Mouse (Mus musculus) forebrain, embryonic 11.5 days (tissue): ENCODE results near the gene Sfpq. TPM values are rescaled to one million over a fixed set of nuclear protein-coding genes. Genes with fewer than 3 reads are reported as not detected.

Source experiments
- ATAC-seq: fragments of 200-750 bp; cut with Nextera tagmentation; replicated peaks from 2 replicates; pipeline ENCODE4 v1.8.0; 2017; ENCODE audit warnings: moderate TSS enrichment; ENCODE audit not compliant: low FRiP score
- DNase-seq: peaks from one replicate; pipeline ENCODE4 v3.0.0-alpha.2; 2017; ENCODE audit warnings: low spot score
- H3K27ac ChIP-seq: fragments of 300-500 bp; sonication (generic); 2 replicates; pipeline ENCODE4 v1.5.1; 2014; ENCODE audit warnings: low read depth, low read length
- H3K27me3 ChIP-seq: fragments of 300-500 bp; sonication (generic); 2 replicates; pipeline ENCODE4 v1.6.1; 2014; ENCODE audit warnings: mild to moderate bottlenecking, low read length, mixed read lengths; ENCODE audit not compliant: control insufficient read depth, insufficient read depth
- H3K36me3 ChIP-seq: fragments of 300-500 bp; sonication (generic); 2 replicates; pipeline ENCODE4 v1.6.1; 2014; ENCODE audit warnings: mild to moderate bottlenecking, low read length, moderate library complexity, mixed read lengths; ENCODE audit not compliant: control insufficient read depth, insufficient read depth
- H3K4me1 ChIP-seq: fragments of 300-500 bp; sonication (generic); replicated peaks from 2 replicates; pipeline ENCODE4 v1.6.1; 2014; ENCODE audit warnings: low read length, mixed read lengths; ENCODE audit not compliant: control insufficient read depth, insufficient read depth
- H3K4me2 ChIP-seq: fragments of 300-500 bp; sonication (generic); 2 replicates; pipeline ENCODE4 v1.6.1; 2014; ENCODE audit warnings: low read depth, mild to moderate bottlenecking, low read length, moderate library complexity, mixed read lengths; ENCODE audit not compliant: severe bottlenecking
- H3K4me3 ChIP-seq: fragments of 300-500 bp; sonication (generic); 2 replicates; pipeline ENCODE4 v1.5.1; 2014; ENCODE audit warnings: low read depth, low read length
- H3K9ac ChIP-seq: fragments of 300-500 bp; sonication (generic); 2 replicates; pipeline ENCODE4 v1.6.1; 2014; ENCODE audit warnings: low read length
- H3K9me3 ChIP-seq: fragments of 300-500 bp; sonication (generic); 2 replicates; pipeline ENCODE4 v1.6.1; 2016; ENCODE audit warnings: low read length, mixed read lengths; ENCODE audit not compliant: control insufficient read depth
- WGBS: fragments of 180-500 bp; shearing (Covaris S2); extraction: QIAGEN DNeasy Blood & Tissue Kit; methylation state at CpG from one replicate; pipeline ENCODE4 v1.1.7; 2014; 5-methylcytosine and 5-hydroxymethylcytosine counted together
- polyA plus RNA-seq: library from polyadenylated mRNA; unstranded; fragments of >200 nt; fragmentation: Nextera tagmentation; extraction: Ambion mirVana; gene quantifications from 2 replicates; pipeline ENCODE4 v1.2.1, GENCODE M21; 2014

Gene Sfpq
- polyA plus RNA-seq, 1 experiment from 2014 or later: 170 TPM

DNA sequence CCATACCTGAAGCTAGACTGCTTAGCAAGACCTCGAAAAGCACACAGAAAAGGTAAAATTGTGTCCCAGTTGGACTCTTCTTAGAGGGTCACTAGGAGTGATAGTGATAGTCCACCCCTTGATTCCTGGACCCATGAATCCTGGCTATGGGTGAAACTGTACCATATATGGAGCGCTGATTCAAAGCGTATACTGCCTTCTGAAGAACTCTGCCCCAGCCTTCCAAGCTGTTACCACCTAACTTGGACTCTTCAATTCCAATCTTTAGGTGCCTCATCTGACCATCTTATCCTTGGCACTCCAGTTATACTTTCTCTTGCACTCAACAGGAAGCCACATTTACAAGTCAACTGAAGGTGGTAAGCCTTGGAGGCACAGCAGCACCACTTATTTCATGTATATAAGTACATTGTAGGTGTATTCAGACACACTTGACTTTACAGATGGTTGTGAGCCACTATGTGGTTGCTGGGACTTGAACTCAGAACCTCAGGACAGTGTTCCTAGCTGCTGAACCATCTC lies 17.8 kb downstream of the Sfpq start:
- H3K36me3 ChIP-seq: peaks cover 19% of the 10 kb centered on the region

GRCm38 (mm10) chr4:127039871-127040483 lies 18.9 kb downstream of the Sfpq start:
- Histone ChIP-seq H3K27ac (no peak overlapping the region), H3K27me3 (no peaks in the 10 kb centered on the region), H3K36me3 (peaks cover 16% of the 10 kb centered on the region), H3K4me1 (no peaks in the 10 kb centered on the region), H3K9ac (no peak overlapping the region), H3K4me2 (no peak overlapping the region), H3K4me3 (no peak overlapping the region), H3K9me3 (no peaks in the 10 kb centered on the region)
- DNase-seq: no peak
- WGBS: 85% methylated on average over 3 of the region's 3 CpGs
- ATAC-seq: no peak; the same call in 1 of the 2 replicates

More for the DNA sequence above, 17.8 kb downstream of the Sfpq start:
- no peaks in the 10 kb centered on the region for H3K9me3 ChIP-seq
- H3K4me2 ChIP-seq: no peak overlapping the region
- H3K9ac ChIP-seq: no peak overlapping the region
- no peaks in the 10 kb centered on the region for H3K4me1 ChIP-seq
- no peak overlapping the region for H3K4me3 ChIP-seq
- WGBS: 90% methylated on average over 3 of the region's 3 CpGs
- H3K27ac ChIP-seq: no peak overlapping the region
- ATAC-seq (no peak), DNase-seq (no peak)
- no peaks in the 10 kb centered on the region for H3K27me3 ChIP-seq

DNA sequence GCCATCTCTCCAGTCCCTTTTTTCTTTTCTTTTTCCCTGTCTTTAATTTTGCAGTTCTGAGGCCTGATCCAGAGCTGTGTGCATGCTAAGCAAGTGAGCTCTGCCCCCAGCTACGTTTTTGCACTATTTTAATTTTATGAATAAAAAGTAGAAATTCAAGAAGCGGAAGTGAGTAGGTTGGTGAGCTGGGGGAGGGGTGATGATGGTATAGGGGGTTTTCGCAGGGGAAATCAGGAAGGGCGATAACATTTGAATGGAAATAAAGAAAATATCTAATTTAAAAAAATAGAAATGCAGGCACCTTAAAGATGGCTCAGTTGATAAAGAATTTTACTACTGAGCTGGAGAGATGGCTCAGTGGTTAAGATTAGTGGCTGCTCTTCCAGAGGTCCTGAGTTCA lies 22.4 kb downstream of the Sfpq start:
- H3K4me1 ChIP-seq: no peaks in the 10 kb centered on the region
- ATAC-seq (no peak), DNase-seq (no peak)
- no peaks in the 10 kb centered on the region for H3K27me3 ChIP-seq
- H3K36me3 ChIP-seq: no peaks in the 10 kb centered on the region; the same call in 1 of the 2 replicates
- no peaks in the 10 kb centered on the region for H3K9me3 ChIP-seq
- WGBS: 94% methylated on average over 4 of the region's 4 CpGs
- no peak overlapping the region for H3K9ac ChIP-seq
- H3K27ac ChIP-seq: no peak overlapping the region
- no peak overlapping the region for H3K4me2 ChIP-seq
- no peak overlapping the region for H3K4me3 ChIP-seq

DNA sequence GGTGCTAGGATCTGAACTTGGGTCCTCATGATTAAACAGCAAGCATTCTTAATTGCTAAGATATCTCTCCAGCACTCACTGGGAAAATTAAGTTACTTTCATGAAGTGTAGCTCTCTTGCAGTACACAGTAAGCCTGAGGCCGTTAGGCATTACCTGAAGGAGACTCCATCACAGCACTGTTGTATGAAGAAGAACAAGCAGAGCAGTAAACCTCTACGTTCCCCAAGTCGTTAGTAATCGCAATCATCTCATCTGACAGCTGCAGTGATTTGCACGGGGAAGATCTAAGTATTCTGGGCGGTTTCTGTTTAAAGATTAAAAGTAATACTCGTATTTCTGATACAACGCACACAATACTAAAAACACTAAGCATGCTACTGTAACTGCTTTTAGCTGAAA lies 30.0 kb downstream of the Sfpq start:
- Histone ChIP-seq H3K27me3 (no peaks in the 10 kb centered on the region), H3K4me2 (no peak overlapping the region), H3K27ac (no peak overlapping the region), H3K36me3 (peaks cover 11% of the 10 kb centered on the region; the same call in 1 of the 2 replicates), H3K9me3 (no peaks in the 10 kb centered on the region), H3K9ac (no peak overlapping the region), H3K4me3 (no peak overlapping the region), H3K4me1 (no peaks in the 10 kb centered on the region)
- DNase-seq (no peak), ATAC-seq (no peak)
- 91% methylated on average over 8 of the region's 8 CpGs for WGBS

DNA sequence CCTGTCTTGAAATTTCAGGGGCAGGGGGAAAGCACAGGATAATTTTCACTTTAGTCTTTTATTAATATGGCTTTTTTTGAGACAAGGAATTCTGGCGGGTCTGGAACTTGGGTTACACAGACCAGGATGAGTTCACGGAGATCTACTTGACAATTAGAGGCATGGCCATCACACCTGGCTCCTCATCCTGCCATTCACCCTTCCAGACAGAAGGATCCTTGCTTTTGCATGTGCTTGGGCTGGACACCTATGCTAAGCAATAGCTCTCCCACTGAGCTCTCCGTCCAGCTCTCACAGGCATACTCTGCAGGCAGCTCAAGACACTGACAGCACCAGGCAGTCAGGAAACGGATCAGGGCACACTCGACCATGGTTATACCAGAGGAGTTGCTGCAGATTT lies 31.9 kb downstream of the Sfpq start:
- no peak for DNase-seq
- peaks cover 11% of the 10 kb centered on the region; the same call in 1 of the 2 replicates for H3K36me3 ChIP-seq

GRCm38 (mm10) chr4:127054522-127055198 lies 33.5 kb downstream of the Sfpq start:
- Histone ChIP-seq H3K4me1 (no peaks in the 10 kb centered on the region), H3K36me3 (peaks cover 4% of the 10 kb centered on the region; the same call in 1 of the 2 replicates), H3K27ac (no peak overlapping the region), H3K4me2 (no peak overlapping the region), H3K9ac (no peak overlapping the region), H3K4me3 (no peak overlapping the region), H3K9me3 (no peaks in the 10 kb centered on the region), H3K27me3 (no peaks in the 10 kb centered on the region)
- 82% methylated on average over 7 of the region's 7 CpGs for WGBS
- ATAC-seq (no peak), DNase-seq (no peak)

More for the DNA sequence above, 31.9 kb downstream of the Sfpq start:
- no peaks in the 10 kb centered on the region for H3K4me1 ChIP-seq
- H3K9ac ChIP-seq: no peak overlapping the region
- no peak overlapping the region for H3K4me3 ChIP-seq
- no peaks in the 10 kb centered on the region for H3K9me3 ChIP-seq
- 94% methylated on average over 5 of the region's 5 CpGs for WGBS
- no peaks in the 10 kb centered on the region for H3K27me3 ChIP-seq
- H3K4me2 ChIP-seq: no peak overlapping the region
- ATAC-seq: no peak
- no peak overlapping the region for H3K27ac ChIP-seq

DNA sequence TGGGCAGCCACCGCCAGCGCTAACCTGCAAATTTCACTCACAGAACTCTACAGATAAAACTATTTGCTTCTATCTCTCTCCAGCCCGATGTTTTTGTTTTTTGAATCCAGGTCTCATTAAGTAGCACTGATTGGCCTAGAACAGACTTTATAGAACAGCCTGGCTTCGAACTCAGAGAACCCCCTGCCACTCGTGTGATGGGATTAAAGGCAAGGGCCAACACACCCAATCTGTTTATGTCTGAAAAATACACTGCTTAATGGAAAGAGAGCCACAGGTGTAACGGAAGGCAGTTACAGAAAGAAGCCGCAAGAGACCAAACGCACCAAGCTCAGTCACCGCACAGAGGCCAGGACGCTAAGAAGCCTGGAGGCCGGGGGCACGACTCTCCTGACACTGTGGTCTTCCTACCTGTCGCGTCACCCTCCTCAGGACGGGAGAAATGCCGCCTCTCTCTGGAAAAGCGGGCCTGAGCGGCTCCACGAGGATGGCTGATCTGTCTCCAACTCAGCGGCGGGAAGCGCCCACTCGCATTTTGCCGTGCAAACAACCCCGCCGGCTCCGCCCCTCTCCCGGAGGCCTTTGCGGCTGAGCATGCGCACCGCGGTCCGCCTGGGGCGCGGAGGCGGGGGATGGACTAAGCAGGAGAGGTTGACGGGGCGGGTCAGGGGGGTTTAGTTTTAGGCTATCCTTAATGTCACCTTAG lies 39.6 kb downstream of the Sfpq start, which contains the start of gene Zmym1:
Gene Zmym1 (minus strand): TSS at position 568 of the 706 bp plus-strand sequence.
- Histone ChIP-seq H3K4me1 (no peaks in the 10 kb centered on the region), H3K9ac (peak within 1 kb of the TSS; percentile 86), H3K9me3 (no peaks in the 10 kb centered on the region), H3K27me3 (no peaks in the 10 kb centered on the region), H3K4me2 (peak within 1 kb of the TSS; percentile 74), H3K4me3 (peak within 1 kb of the TSS; percentile 79), H3K36me3 (no peaks in the 10 kb centered on the region), H3K27ac (no peak within 1 kb of the TSS; the same call in 1 of the 2 replicates)
- peak; percentile 85 for ATAC-seq
- WGBS: under 1% methylated on average over 35 of the region's 38 CpGs
- DNase-seq: peak; percentile 94

DNA sequence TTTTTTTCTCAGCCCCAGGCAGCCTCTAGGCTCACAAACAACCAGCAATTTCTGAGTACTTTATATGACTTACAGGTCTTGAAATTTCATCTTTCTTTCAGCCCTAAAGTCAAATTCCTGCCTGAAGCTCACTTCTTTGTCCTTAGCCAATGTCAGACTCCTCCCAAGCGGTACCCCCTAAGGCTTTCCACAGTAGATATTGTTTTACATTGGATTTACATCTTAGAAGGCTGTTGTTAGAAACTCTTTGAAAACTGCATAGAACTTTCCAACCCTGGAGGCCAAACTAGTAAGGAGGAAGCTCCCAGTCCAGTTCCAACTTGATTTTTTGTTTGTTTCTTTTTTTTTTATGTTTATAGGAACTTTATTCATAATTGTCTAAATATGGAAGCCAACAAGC lies 42.9 kb downstream of the Sfpq start:
- no peak for DNase-seq
- Histone ChIP-seq H3K9me3 (no peaks in the 10 kb centered on the region), H3K4me3 (no peak overlapping the region), H3K27ac (no peak overlapping the region), H3K27me3 (no peaks in the 10 kb centered on the region), H3K36me3 (no peaks in the 10 kb centered on the region), H3K9ac (no peak overlapping the region), H3K4me1 (no peaks in the 10 kb centered on the region), H3K4me2 (no peak overlapping the region)
- 47% methylated on average over 1 of the region's 1 CpGs for WGBS
- no peak for ATAC-seq
